Mouse (Mus musculus): ENCODE data around the gene Ehd1.

Ehd1 gene

GRCm38 (mm10) chr19:6276426-6277421 is at the start of gene Ehd1:
Ehd1 (plus strand) TSS chr19:6276725.
- DNase-seq (ENCODE audit: low read depth), result peak; percentile 92

GRCm38 (mm10) chr19:6226763-6227162 is 49.8 kb upstream of the Ehd1 start:
- DNase-seq (ENCODE audit: low read depth), result no peak

- DNase-seq (ENCODE audit: low read depth), result no peak
Measured at GRCm38 (mm10) chr19:6227864-6228263, 48.7 kb upstream of the Ehd1 start.

GRCm38 (mm10) chr19:6230411-6230810 is 46.1 kb upstream of the Ehd1 start:
- no peak for DNase-seq (ENCODE audit: low read depth)

GRCm38 (mm10) chr19:6231036-6231435 is 45.5 kb upstream of the Ehd1 start:
- DNase-seq (ENCODE audit: low read depth), result no peak

- no peak for DNase-seq (ENCODE audit: low read depth)
Measured at GRCm38 (mm10) chr19:6233647-6234046, 42.9 kb upstream of the Ehd1 start.

GRCm38 (mm10) chr19:6234337-6235083 is 42.0 kb upstream of the Ehd1 start:
- no peak for DNase-seq (ENCODE audit: low read depth)

GRCm38 (mm10) chr19:6235084-6236052 is 41.2 kb upstream of the Ehd1 start, which contains the start of gene Ppp2r5b:
Ppp2r5b (minus strand) TSS chr19:6235872.
- peak; percentile 65 for DNase-seq (ENCODE audit: low read depth)

GRCm38 (mm10) chr19:6236053-6236441 is 40.5 kb upstream of the Ehd1 start:
- peak; percentile 73 for DNase-seq (ENCODE audit: low read depth)

- DNase-seq (ENCODE audit: low read depth), result no peak
Measured at GRCm38 (mm10) chr19:6236842-6237241, 39.7 kb upstream of the Ehd1 start.

- no peak for DNase-seq (ENCODE audit: low read depth)
Measured at GRCm38 (mm10) chr19:6238740-6239139, 37.8 kb upstream of the Ehd1 start.

GRCm38 (mm10) chr19:6240136-6240535 is 36.4 kb upstream of the Ehd1 start:
- DNase-seq (ENCODE audit: low read depth), result no peak

GRCm38 (mm10) chr19:6240725-6241124 is 35.8 kb upstream of the Ehd1 start:
- DNase-seq (ENCODE audit: low read depth), result no peak

- DNase-seq (ENCODE audit: low read depth), result peak; percentile 99
Measured at GRCm38 (mm10) chr19:6241274-6242107, 35.0 kb upstream of the Ehd1 start, which contains the start of gene Atg2a. Atg2a (plus strand) TSS chr19:6241668.

- peak; percentile 33 for DNase-seq (ENCODE audit: low read depth)
Measured at GRCm38 (mm10) chr19:6242281-6242680, 34.2 kb upstream of the Ehd1 start.

- no peak for DNase-seq (ENCODE audit: low read depth)
Measured at GRCm38 (mm10) chr19:6243226-6243625, 33.3 kb upstream of the Ehd1 start.

- DNase-seq (ENCODE audit: low read depth), result no peak
Measured at GRCm38 (mm10) chr19:6245806-6246205, 30.7 kb upstream of the Ehd1 start.

- DNase-seq (ENCODE audit: low read depth), result no peak
Measured at GRCm38 (mm10) chr19:6247526-6248300, 28.8 kb upstream of the Ehd1 start.

- no peak for DNase-seq (ENCODE audit: low read depth)
Measured at GRCm38 (mm10) chr19:6253021-6253420, 23.5 kb upstream of the Ehd1 start.

- no peak for DNase-seq (ENCODE audit: low read depth)
Measured at GRCm38 (mm10) chr19:6260428-6260827, 16.1 kb upstream of the Ehd1 start.

All from fibroblast of lung, adult 2 months (primary cell).